Mouse (Mus musculus): ENCODE measurements around the gene Sh3rf1.

Sh3rf1 gene

GRCm38 (mm10) chr8:61224380-61225092 is 864 bp downstream of the Sh3rf1 start:
- peak; percentile 49 to 69 for DNase-seq

GRCm38 (mm10) chr8:61225581-61226395 is 2.1 kb downstream of the Sh3rf1 start:
- peak; percentile 19 to 36 for DNase-seq

GRCm38 (mm10) chr8:61226632-61227031 is 3.0 kb downstream of the Sh3rf1 start:
- no peak for DNase-seq

GRCm38 (mm10) chr8:61228678-61229077 is 5.0 kb downstream of the Sh3rf1 start:
- peak in 1 of 2 experiments; percentile 46 for DNase-seq

- peak in 1 of 2 experiments; percentile 39 for DNase-seq
These were observed 6.0 kb downstream of the Sh3rf1 start for GRCm38 (mm10) chr8:61229511-61230195.

GRCm38 (mm10) chr8:61230881-61231755 is 7.4 kb downstream of the Sh3rf1 start:
- DNase-seq, result no peak

GRCm38 (mm10) chr8:61235499-61235898 is 11.8 kb downstream of the Sh3rf1 start:
- DNase-seq, result no peak

GRCm38 (mm10) chr8:61236506-61237268 is 13.0 kb downstream of the Sh3rf1 start:
- DNase-seq, result peak in 1 of 2 experiments; percentile 50

GRCm38 (mm10) chr8:61239576-61239975 is 15.9 kb downstream of the Sh3rf1 start:
- DNase-seq, result no peak

- no peak for DNase-seq
These were observed 17.6 kb downstream of the Sh3rf1 start for GRCm38 (mm10) chr8:61241229-61241628.

GRCm38 (mm10) chr8:61242896-61243295 is 19.2 kb downstream of the Sh3rf1 start:
- no peak for DNase-seq

- no peak for DNase-seq
These were observed 19.8 kb downstream of the Sh3rf1 start for GRCm38 (mm10) chr8:61243491-61243890.

GRCm38 (mm10) chr8:61244157-61244556 is 20.5 kb downstream of the Sh3rf1 start:
- DNase-seq, result no peak

- DNase-seq, result peak in 1 of 2 experiments; percentile 21
These were observed 23.8 kb downstream of the Sh3rf1 start for GRCm38 (mm10) chr8:61247270-61248025.

- no peak for DNase-seq
These were observed 25.8 kb downstream of the Sh3rf1 start for GRCm38 (mm10) chr8:61249511-61249910.

- DNase-seq, result no peak
These were observed 30.5 kb downstream of the Sh3rf1 start for GRCm38 (mm10) chr8:61254196-61254595.

- DNase-seq, result no peak
These were observed 35.2 kb downstream of the Sh3rf1 start for GRCm38 (mm10) chr8:61258828-61259227.

GRCm38 (mm10) chr8:61259526-61259925 is 35.9 kb downstream of the Sh3rf1 start:
- no peak for DNase-seq

GRCm38 (mm10) chr8:61260530-61260929 is 36.9 kb downstream of the Sh3rf1 start:
- no peak for DNase-seq

- no peak for DNase-seq
These were observed 37.7 kb downstream of the Sh3rf1 start for GRCm38 (mm10) chr8:61261374-61261773.

- DNase-seq, result peak; percentile 50 to 85
These were observed 40.0 kb downstream of the Sh3rf1 start for GRCm38 (mm10) chr8:61263691-61264090.
